Mouse (Mus musculus) kidney, adult 2 months (tissue): ENCODE measurements around the gene Tmem231.

Source experiments
- CTCF ChIP-seq: fragments of 200-500 bp; conservative IDR thresholded peaks from 2 replicates; pipeline ENCODE4 v1.5.1; 2011; ENCODE audit warnings: low read depth, mild to moderate bottlenecking, control low read depth, low read length, moderate library complexity, mixed read lengths; ENCODE audit not compliant: insufficient read depth, insufficient read length
- POLR2A ChIP-seq: fragments of 200-500 bp; IDR thresholded peaks from one replicate; pipeline ENCODE4 v1.6.1; 2011; ENCODE audit warnings: low read depth, low read length, control low read depth

- TF ChIP-seq CTCF (no peak), POLR2A (no peak)
Measured at GRCm38 (mm10) chr8:111962589-111962988, 28.9 kb upstream of the Tmem231 start.
